Mouse (Mus musculus) cerebral cortex, adult 2 months (tissue): ENCODE measurements around the gene U2af1l4.

Source experiments
- WGBS: fragments of 180-500 bp; shearing (Covaris S2); methylation state at CpG from one replicate; pipeline ENCODE4 v1.1.7; 2018; 5-methylcytosine and 5-hydroxymethylcytosine counted together

Gene U2af1l4

GRCm38 (mm10) chr7:30552102-30553020 is 10.7 kb upstream of the U2af1l4 start, which contains the start of the genes Hspb6 and Proser3:
Gene Hspb6, plus strand, starts transcription at chr7:30552178.
Gene Proser3, minus strand, starts transcription at chr7:30552299.
- under 1% methylated on average over 44 of the region's 44 CpGs for WGBS

- 1% methylated on average over 23 of the region's 23 CpGs for WGBS
Measured at GRCm38 (mm10) chr7:30553021-30553589, 10.0 kb upstream of the U2af1l4 start.

- 80% methylated on average over 22 of the region's 22 CpGs for WGBS
Measured at GRCm38 (mm10) chr7:30553810-30554584, 9.1 kb upstream of the U2af1l4 start.

- 90% methylated on average over 18 of the region's 18 CpGs for WGBS
Measured at GRCm38 (mm10) chr7:30556894-30557536, 6.1 kb upstream of the U2af1l4 start.

GRCm38 (mm10) chr7:30557901-30558514 is 5.1 kb upstream of the U2af1l4 start:
- 69% methylated on average over 13 of the region's 13 CpGs for WGBS

- WGBS = 3% methylated on average over 12 of the region's 12 CpGs
Measured at GRCm38 (mm10) chr7:30558656-30559442, 4.3 kb upstream of the U2af1l4 start.

GRCm38 (mm10) chr7:30559443-30559954 is 3.6 kb upstream of the U2af1l4 start, which contains the start of gene Lin37:
Gene Lin37, minus strand, starts transcription at chr7:30559838.
- WGBS = under 1% methylated on average over 20 of the region's 20 CpGs

- WGBS = 55% methylated on average over 2 of the region's 2 CpGs
Measured at GRCm38 (mm10) chr7:30560296-30560695, 2.8 kb upstream of the U2af1l4 start.

- under 1% methylated on average over 27 of the region's 27 CpGs for WGBS
Measured at GRCm38 (mm10) chr7:30562526-30563116, 480 bp upstream of the U2af1l4 start.

- 20% methylated on average over 6 of the region's 6 CpGs for WGBS
Measured at GRCm38 (mm10) chr7:30563906-30564280, 792 bp downstream of the U2af1l4 start.

GRCm38 (mm10) chr7:30564970-30565571 is 2.0 kb downstream of the U2af1l4 start, which contains the start of gene Igflr1:
Gene Igflr1, plus strand, starts transcription at chr7:30565427.
- 95% methylated on average over 12 of the region's 12 CpGs for WGBS

- WGBS = 85% methylated on average over 9 of the region's 9 CpGs
Measured at GRCm38 (mm10) chr7:30566033-30566432, 2.9 kb downstream of the U2af1l4 start.

GRCm38 (mm10) chr7:30567555-30567954 is 4.5 kb downstream of the U2af1l4 start:
- WGBS = 86% methylated on average over 11 of the region's 11 CpGs

GRCm38 (mm10) chr7:30572389-30572788 is 9.3 kb downstream of the U2af1l4 start:
- WGBS = 81% methylated on average over 5 of the region's 5 CpGs

GRCm38 (mm10) chr7:30572969-30573368 is 9.9 kb downstream of the U2af1l4 start:
- 35% methylated on average over 2 of the region's 2 CpGs for WGBS

GRCm38 (mm10) chr7:30579950-30580349 is 16.8 kb downstream of the U2af1l4 start:
- 90% methylated on average over 8 of the region's 8 CpGs for WGBS

GRCm38 (mm10) chr7:30581547-30581946 is 18.4 kb downstream of the U2af1l4 start:
- WGBS = 95% methylated on average over 16 of the region's 16 CpGs

GRCm38 (mm10) chr7:30584339-30584738 is 21.2 kb downstream of the U2af1l4 start:
- WGBS = 90% methylated on average over 10 of the region's 10 CpGs

GRCm38 (mm10) chr7:30585170-30585569 is 22.1 kb downstream of the U2af1l4 start:
- WGBS = 93% methylated on average over 7 of the region's 7 CpGs
